Mouse (Mus musculus): ENCODE results near the gene Sh3gl3. TPM values are rescaled to one million over a fixed set of nuclear protein-coding genes. Genes with fewer than 3 reads are reported as not detected.

Gene Sh3gl3
- total RNA-seq, 4 experiments from 2014 or later = 50.3 to 59.5 (median 55.5) TPM

DNA sequence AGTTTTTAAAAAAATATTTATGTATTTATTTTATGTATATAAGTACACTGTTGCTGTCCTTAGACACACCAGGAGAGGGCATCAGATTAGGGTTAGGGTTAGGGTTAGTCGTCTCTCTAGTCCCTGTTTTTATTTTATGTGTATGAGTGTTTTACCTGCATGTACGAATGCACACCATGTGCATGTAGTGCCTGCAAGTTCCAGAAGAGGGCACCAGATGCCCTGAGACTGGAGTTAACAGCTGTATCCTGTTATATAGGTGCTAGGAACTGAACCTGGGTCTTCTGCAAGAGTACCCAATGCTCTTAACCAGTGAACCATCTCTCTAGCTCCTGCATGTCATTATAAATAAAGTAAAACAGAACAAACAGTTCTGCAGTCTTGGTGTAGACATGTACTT lies 113.6 kb downstream of the Sh3gl3 start:
- no peak for DNase-seq (ENCODE audit: low spot score in 2 of 2)

DNA sequence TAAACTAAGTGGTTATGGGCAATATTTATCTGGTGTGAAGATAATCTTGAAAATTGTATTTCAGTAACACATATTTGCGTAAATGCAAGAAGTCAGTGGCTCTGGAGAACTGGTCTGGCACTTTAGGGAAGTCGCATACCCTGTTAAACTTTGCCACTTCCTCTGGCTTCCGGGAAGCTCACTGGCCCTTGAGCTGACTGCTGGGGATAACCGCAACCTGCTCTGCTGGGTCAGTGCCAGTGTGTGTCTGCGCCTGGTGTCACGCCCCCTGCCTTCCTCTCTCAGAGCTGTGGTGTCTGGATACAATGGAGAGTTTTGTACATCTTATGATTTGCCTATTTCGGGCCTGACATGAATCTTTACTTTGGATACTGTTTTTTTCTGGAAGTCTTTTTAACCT lies 119.8 kb downstream of the Sh3gl3 start:
- no peak for DNase-seq (ENCODE audit: low spot score in 2 of 2)

DNA sequence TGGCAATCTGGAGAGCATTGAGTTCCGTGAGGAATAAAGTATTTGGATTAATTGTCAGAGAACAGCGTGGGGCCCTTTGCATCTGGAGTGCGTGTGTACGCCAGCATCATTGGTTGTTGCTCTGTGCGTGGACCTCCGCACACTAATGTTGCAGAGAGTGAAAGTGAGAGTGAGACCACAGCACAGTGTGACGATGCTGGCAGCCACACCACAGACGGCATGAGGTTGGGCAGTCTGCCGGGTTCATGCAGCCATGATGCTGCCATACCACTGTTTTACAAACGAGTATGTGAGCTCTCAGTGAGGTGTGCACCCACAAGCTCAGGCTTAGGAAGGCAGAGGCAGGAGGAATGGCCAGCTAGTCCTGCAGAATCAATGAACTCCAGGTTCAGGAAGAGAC lies 120.4 kb downstream of the Sh3gl3 start:
- no peak for DNase-seq (ENCODE audit: low spot score in 2 of 2)

DNA sequence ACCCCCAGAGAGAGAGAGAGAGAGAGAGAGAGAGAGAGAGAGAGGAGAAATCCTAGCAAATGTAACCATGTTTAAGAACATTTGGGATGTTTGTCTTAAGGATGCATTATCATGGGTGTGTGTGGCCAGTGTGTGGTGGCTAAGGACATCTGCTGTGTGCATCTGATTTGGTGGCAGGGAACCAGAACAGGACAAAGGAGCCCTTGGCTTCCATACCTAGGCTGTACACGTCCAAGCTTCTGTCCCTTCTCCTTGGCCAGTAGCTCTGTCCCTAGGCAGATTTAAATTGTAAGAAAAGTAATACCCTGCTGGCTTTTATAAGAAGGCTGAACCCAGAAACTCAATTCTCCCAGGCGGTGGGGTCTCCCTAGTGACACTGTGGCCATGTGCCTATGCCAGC lies 121.0 kb downstream of the Sh3gl3 start:
- no peak for DNase-seq (ENCODE audit: low spot score in 2 of 2)

DNA sequence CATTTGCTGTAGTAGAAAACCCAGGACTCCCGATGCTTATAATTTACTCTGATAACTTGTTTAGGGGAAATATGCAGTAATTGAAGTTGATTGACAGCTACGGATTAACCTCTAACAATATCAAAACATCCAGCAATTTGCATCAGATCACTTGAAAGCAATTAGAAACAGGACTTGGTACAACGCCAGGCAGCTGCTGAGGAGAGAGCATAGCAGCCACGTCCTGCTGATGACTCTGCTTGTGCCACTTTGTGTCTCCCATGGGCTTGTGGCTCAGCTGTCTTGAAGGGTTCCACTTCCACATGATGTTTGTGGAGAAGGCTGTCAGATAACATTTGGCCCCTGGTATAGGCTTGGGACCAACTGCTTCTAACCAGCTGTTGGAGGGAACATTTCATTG lies 134.8 kb downstream of the Sh3gl3 start:
- no peak for DNase-seq (ENCODE audit: low spot score in 2 of 2)

DNA sequence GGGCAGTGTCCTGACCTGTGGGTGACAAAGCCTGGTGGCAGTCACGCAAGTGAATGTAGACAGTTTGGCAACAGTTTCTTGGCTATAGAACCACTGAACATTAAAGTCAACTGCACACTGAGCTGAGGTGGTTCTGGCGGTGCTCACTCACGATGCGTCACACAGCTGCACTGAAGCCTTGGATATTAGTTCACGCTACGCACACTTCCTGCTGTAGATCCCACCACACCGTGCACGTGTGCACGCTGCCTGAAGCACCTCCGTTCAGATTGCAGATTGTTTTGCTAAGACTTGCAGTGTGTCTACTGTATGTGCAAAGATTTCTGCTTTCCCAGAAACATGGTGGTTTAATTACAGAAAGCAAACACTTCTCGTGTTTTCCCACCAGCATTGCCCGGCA lies 144.9 kb downstream of the Sh3gl3 start:
- DNase-seq (ENCODE audit: low spot score in 2 of 2) = no peak

DNA sequence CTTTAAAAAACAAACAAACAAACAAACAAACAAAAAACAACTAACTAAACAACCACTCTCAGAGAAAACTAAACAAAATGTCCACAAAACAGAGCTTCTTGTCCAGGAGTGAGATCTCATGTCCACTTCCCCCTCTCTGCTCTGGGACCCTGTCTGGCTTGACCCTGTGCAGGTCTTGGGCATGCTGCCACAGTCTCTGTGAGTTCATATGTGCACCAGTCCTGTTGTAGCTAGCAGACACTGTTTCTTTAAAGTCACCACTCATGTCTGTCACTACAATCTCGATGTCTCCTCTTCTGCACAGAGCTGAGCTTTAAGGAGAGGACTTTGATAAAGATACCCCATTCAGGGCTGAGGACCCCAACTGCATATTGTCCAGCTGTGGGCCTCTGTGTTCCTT lies 153.0 kb downstream of the Sh3gl3 start:
- DNase-seq (ENCODE audit: low spot score in 2 of 2) = no peak

DNA sequence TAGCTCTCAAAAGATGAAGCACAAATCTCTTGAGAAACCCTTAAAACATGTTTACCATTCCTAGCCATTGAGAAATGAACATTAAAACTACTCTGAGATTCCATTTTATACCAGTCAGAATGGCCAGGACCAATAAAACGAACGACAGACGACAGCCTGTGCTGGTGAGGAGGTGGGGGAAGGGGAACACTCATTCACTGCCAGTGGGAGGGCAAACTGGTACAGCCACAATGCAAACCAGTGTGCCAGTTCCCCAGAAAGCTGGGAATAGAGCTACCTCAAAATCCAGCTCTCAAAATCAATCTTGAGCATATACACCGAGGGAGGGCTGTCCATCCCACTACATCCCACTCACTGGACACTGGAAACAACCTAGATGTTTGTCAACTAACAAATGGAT lies 153.6 kb downstream of the Sh3gl3 start:
- no peak for DNase-seq (ENCODE audit: low spot score in 2 of 2)

DNA sequence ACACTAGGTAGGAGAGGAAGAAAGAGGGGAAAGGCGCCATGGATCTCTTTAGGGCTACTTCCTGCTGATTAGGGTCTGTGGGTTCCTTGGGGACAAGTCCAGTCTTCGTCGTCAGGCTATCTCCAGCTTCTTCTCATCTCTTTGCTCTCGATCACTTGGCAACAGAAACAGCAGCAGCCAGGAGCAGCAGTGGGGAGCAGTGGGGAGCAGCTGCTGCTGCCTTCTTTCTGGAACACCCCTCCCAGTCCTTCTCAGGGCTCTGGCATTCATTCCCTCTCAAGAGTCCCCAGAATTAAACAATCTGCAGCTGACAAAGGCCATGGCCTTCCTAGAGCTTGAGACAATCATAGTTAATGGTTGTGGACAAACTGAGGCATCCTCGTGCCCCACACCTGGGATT lies 154.2 kb downstream of the Sh3gl3 start:
- no peak for DNase-seq (ENCODE audit: low spot score in 2 of 2)

DNA sequence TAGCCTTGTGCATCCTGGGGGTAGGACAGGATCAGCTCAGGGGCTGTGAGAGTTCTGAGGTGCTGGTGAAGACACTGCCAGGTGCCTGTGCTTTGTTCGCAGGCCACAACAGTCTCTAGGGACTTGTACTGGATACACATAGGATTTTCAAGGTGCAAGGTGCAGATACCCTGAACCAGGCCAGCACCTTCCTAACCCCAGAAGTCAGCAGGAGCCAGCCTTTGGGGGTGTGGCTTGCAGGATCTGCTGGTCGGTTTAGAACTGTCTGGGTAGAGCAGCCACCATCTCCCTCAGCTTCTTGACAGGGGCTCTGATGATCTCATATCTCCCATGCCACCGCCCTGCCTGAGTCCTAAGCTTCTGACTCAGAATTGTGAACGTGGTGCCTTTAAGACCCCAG lies 156.2 kb downstream of the Sh3gl3 start:
- no peak for DNase-seq (ENCODE audit: low spot score in 2 of 2)

DNA sequence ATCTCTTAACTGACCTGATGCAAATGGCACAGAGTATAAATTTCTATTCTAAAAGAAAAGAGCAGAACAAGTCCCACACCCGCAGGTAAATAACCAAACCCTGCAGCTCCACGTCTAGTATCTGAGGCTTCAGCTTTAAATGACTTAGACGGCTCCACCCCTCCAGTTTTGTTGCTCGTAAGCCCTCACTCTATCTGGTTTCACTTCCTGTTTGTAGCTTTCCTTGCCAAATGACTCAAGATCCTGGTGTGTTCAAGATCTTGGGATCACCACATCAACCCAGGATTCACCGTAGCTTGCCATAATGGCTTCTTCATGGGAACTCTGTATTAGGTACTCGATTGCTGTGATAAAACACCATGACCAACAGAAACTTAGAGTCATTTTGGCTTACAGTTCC lies 157.2 kb downstream of the Sh3gl3 start:
- DNase-seq (ENCODE audit: low spot score in 2 of 2) = no peak

DNA sequence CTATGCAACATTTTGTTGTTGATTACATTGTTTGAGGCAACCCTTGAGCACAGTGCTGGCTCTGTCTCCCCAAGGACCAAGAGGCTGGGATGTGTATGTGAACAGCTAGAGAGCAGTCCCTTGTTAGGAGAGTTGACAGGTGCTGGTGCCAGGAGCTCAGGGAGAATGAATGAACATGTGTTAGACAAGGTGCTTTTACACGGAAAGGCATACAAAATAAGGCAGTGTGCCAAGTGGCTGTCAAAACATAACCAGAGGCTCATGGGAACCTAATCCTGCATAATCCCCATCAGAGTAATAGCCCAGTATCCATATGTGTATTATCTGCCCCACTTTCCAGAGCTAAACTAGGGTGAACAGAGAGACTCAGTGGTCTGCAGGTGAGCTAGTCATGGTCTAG lies 160.4 kb downstream of the Sh3gl3 start:
- DNase-seq (ENCODE audit: low spot score in 2 of 2) = no peak

DNA sequence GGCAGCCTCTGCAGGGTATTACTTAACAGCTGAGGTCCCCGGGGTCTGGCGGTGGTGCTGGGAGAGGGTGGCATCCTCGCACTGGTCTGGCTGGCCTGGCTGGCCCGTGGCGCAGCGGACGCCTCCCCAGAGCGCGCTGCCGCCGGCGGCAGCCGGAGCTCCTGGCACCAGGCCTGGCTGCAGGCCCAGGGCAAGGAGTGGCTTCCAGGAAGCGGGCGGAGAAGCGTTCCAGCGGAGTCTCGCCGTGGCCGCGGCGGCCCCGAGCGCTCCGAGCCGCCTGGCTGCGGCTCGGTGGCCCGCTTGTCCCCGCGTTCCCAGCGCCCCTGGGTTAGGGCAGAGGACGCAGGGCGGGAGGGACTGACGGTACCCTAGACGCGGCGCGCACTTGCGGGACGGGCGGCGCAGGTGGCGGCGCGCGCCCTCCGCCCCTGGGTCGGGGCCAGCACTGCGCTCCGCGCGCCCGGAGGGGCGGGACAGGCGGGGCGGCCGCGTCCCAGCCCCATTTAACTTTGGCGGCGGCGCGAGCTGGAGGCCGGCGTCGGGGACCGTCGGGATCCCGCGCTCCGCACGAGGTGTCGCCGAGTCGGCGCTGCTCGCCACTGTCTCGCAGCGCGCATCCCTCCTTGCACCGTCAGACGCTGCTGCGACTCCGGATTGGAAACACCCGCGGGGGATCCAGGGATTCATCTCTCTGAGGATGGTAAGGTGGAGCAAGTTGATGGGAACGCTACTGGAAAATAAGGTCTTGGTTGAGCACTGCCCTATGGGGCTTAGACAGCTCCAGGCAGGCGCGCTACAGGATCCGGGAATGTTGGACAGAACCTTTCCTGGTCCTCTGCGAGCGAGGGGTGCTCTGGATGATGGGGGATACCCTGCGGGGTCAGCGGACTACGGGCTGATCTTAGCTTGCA lies 161.8 kb downstream of the Sh3gl3 start, which contains the start of gene Adamtsl3:
TSS of gene Adamtsl3 (plus strand) at position 484 of the 911 bp plus-strand sequence.
- DNase-seq (ENCODE audit: low spot score in 2 of 2) = no peak

DNA sequence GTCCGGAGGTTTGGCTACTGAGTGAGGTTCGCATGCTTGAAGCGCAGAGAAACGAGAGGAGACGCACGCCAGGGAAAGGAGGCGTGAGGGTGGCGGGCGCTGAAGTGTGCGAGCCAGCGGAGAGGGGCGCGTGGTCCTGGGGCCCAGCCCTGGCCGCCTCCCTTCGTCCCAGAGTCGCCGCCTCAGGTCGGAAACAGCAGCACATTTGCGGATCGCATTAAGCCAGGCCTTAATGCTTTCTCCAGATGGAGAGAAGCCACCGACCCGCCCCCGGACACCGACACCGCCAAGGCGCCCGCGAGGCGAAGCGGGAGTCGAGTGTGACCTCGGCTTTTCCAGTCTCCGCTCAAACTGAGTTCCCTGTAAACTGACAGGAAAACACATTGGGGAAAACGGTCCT lies 162.5 kb downstream of the Sh3gl3 start:
- DNase-seq (ENCODE audit: low spot score in 2 of 2) = no peak

DNA sequence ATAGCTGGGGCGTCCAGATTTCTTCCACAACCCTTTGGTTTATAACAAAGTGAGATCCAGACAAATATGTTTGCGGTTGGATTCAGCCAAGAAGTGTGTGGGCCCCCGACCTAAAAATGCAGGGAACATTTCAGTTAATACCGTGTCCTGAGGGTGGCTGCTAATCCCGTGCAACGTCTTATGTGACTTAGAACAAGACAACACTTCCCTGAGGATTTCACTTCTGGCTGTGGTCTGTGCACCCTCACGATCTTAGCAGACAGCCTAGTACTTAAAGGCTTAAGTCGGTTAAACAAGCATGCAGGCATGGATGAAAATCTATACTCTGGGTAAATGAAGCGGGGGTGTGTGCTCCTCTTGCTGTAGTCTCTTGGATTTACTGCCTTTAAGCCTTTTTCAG lies 164.5 kb downstream of the Sh3gl3 start:
- no peak for DNase-seq (ENCODE audit: low spot score in 2 of 2)

DNA sequence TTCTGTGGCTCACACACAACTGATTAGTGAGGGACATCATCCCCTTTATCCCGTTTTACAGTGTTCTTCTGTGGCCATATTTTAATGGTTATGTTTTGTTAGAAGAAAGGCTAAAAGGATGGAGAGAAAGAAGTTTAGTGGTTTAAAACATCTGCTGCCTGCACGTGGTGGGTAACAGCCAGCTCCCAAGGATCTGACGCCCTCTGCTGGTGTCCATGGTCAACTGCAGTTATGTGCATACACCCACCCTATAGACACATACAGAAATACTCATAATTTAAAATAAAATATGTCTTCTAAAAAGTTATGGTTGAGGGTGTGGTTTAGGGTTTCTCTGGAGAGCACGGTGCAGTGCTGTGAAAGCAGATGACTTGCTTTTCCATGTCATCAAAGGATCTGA lies 164.9 kb downstream of the Sh3gl3 start:
- no peak for DNase-seq (ENCODE audit: low spot score in 2 of 2)

DNA sequence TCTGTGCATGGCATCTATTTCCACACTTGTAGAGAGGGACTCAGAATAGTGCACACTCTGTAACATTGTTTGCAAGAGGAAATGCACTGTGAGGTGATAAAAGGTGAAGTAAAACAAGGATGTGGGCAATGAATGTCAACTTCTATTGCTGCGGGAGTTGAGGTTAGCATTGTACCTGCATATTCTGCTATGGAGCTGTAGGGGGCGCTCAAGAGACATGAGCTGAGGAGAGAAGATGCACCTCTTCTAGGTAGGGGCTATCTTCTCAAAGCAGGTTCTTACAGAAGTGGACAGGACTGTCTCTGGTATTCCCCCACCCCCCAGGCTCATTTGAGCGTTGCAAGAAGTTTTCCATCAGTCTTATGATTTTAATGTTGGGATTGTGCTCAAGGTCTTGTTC lies 165.6 kb downstream of the Sh3gl3 start:
- no peak for DNase-seq (ENCODE audit: low spot score in 2 of 2)

DNA sequence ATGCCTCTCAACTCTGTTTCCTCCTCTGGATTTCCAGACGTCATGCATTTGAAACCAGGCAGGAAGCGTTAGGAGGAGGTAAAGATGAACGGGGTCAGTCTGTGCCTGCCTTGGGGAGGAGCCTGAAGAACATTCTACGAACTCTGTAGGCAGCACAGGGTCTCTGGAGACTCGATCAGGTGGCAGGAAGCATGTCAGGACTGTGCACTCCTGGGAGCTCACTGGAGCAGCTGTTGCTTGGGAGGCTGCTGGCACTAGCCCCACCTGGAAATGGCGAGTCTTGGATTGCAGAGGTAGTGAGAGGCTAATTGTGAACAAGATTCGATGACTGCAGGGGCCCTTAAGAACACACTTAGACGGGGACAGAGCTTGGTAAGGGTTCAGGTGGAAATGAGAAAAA lies 167.8 kb downstream of the Sh3gl3 start:
- DNase-seq (ENCODE audit: low spot score in 2 of 2) = no peak

DNA sequence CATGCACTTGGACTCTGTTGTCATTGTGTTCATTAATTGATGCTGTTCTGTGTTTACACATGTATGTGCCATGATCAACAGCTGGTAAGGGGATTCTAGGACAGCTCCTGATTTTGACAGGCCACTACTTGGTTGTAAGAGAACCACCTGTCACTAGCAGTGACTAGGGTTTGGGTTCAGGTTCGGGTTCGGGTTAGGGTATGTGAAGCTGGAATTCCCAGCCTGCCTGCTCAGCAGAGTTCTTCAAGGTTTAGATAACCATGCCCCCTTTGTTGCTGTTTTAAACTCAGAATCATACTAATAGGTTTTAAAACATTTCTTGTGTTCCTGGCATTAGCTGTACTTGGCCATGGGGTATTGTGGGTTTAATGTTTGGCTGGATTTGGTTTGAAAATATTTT lies 173.1 kb downstream of the Sh3gl3 start:
- DNase-seq (ENCODE audit: low spot score in 2 of 2) = no peak

DNA sequence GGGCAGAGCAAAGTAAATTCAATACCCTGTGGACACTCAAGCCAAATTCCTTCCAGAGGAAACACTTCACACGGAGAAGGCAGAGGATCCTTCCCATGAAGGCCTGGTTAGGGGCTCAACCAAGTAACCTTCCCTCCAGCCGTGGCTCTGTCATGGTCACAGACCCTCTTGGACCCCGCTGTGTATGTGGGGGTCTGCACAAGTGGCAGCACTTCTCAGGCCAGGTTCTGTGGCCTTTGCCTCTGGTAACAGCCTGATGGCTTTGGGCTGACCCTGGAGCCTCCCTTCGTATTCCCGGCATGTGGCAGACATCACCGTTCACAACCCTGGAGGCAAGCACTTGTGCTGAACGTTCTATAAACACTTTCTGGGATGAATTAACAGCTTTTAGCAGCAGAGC lies 176.2 kb downstream of the Sh3gl3 start:
- no peak for DNase-seq (ENCODE audit: low spot score in 2 of 2)

DNA sequence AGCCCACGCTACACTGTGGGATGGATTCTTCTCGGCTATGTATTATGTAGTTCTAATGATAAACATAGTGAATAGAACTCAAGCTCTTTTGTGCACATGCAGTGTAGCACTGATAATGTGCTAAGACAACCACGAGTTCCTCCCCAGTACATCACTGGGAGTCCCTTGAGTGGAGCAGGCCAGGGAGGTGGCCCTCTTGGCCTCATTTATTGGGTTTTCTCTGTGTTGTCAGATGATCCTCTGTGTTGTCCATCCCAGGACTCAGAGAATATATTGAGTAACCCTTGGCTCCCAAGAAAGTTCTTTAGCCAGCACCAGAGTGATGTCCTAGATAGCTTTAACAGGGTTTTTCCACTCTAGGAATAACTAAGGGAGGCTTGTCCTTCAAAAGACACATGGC lies 176.8 kb downstream of the Sh3gl3 start:
- no peak for DNase-seq (ENCODE audit: low spot score in 2 of 2)
